Mouse (Mus musculus) gonadal fat pad, adult 2 months (tissue): ENCODE results near the gene Eif4h. TPM values are rescaled to one million over a fixed set of nuclear protein-coding genes. Genes with fewer than 3 reads are reported as not detected.

ENCODE experiments used
- DNase-seq: peaks from one replicate; pipeline ENCODE4 v3.0.0-alpha.2; 2012; ENCODE audit warnings: low read depth
- polyA plus RNA-seq: library from polyadenylated mRNA; depleted of rRNA; stranded (reverse); fragments of >200 nt; gene quantifications from 2 replicates; pipeline ENCODE4 v1.2.3, GENCODE M21; 2012; rRNA removed

Eif4h gene
- 183 and 208 TPM in 2 replicates for polyA plus RNA-seq

GRCm38 (mm10) chr5:134639269-134639682 lies at the start of gene Eif4h:
Gene Eif4h (minus strand): TSS chr5:134639490.
- no peak for DNase-seq

GRCm38 (mm10) chr5:134688718-134689284 lies 49.5 kb upstream of the Eif4h start:
- DNase-seq: peak; percentile 86

GRCm38 (mm10) chr5:134688086-134688717 lies 48.9 kb upstream of the Eif4h start, which contains the start of gene Limk1:
Gene Limk1 (minus strand): TSS chr5:134688598.
- no peak for DNase-seq

- DNase-seq: no peak
Observed at GRCm38 (mm10) chr5:134687187-134687586, 47.9 kb upstream of the Eif4h start.

GRCm38 (mm10) chr5:134686541-134686940 lies 47.3 kb upstream of the Eif4h start:
- no peak for DNase-seq

- no peak for DNase-seq
Observed at GRCm38 (mm10) chr5:134684398-134684797, 45.1 kb upstream of the Eif4h start.

- no peak for DNase-seq
Observed at GRCm38 (mm10) chr5:134683813-134684212, 44.5 kb upstream of the Eif4h start.

GRCm38 (mm10) chr5:134680238-134680637 lies 40.9 kb upstream of the Eif4h start:
- no peak for DNase-seq

GRCm38 (mm10) chr5:134678827-134679546 lies 39.7 kb upstream of the Eif4h start:
- DNase-seq: no peak

- DNase-seq: no peak
Observed at GRCm38 (mm10) chr5:134678031-134678430, 38.7 kb upstream of the Eif4h start.

GRCm38 (mm10) chr5:134677491-134677890 lies 38.2 kb upstream of the Eif4h start:
- no peak for DNase-seq

GRCm38 (mm10) chr5:134675956-134676759 lies 36.9 kb upstream of the Eif4h start:
- no peak for DNase-seq

- DNase-seq: no peak
Observed at GRCm38 (mm10) chr5:134674977-134675376, 35.7 kb upstream of the Eif4h start.

- DNase-seq: no peak
Observed at GRCm38 (mm10) chr5:134672611-134673010, 33.3 kb upstream of the Eif4h start.

- no peak for DNase-seq
Observed at GRCm38 (mm10) chr5:134672198-134672516, 32.9 kb upstream of the Eif4h start.

GRCm38 (mm10) chr5:134671335-134672197 lies 32.3 kb upstream of the Eif4h start:
- DNase-seq: no peak

- no peak for DNase-seq
Observed at GRCm38 (mm10) chr5:134669001-134669708, 29.9 kb upstream of the Eif4h start.

GRCm38 (mm10) chr5:134668495-134668894 lies 29.2 kb upstream of the Eif4h start:
- no peak for DNase-seq

- DNase-seq: no peak
Observed at GRCm38 (mm10) chr5:134656708-134657107, 17.4 kb upstream of the Eif4h start.

GRCm38 (mm10) chr5:134652015-134652414 lies 12.7 kb upstream of the Eif4h start:
- DNase-seq: peak; percentile 85

- no peak for DNase-seq
Observed at GRCm38 (mm10) chr5:134650926-134651325, 11.6 kb upstream of the Eif4h start.
